Mouse (Mus musculus) heart, embryonic 16.5 days (tissue): ENCODE measurements at regions not wholly inside any gene's neighbourhood (a gene's known extent, or its start where the extent isn't known, plus 50 kb on each side); places are given as distances from the start of the nearest gene placed in this dataset.

ENCODE experiments used
- ATAC-seq: fragments of 200-750 bp; cut with Nextera tagmentation; replicated peaks from 2 replicates; pipeline ENCODE4 v1.8.0; 2017; ENCODE audit warnings: moderate number of reproducible peaks; ENCODE audit not compliant: insufficient read depth, low FRiP score; ENCODE audit errors: extremely low read depth
- H3K27ac ChIP-seq: fragments of 300-500 bp; sonication (generic); 2 replicates; pipeline ENCODE4 v1.5.1; 2014; ENCODE audit warnings: mild to moderate bottlenecking, low read length, control low read depth, moderate library complexity
- H3K27me3 ChIP-seq: fragments of 300-500 bp; sonication (generic); 2 replicates; pipeline ENCODE4 v1.6.1; 2014; ENCODE audit warnings: low read length, mixed read lengths; ENCODE audit not compliant: control insufficient read depth, insufficient read depth
- H3K36me3 ChIP-seq: fragments of 300-500 bp; sonication (generic); 2 replicates; pipeline ENCODE4 v1.6.1; 2014; ENCODE audit not compliant: control insufficient read depth, insufficient read depth
- H3K4me1 ChIP-seq: fragments of 300-500 bp; sonication (generic); 2 replicates; pipeline ENCODE4 v1.6.1; 2014; ENCODE audit warnings: low read length, mixed read lengths; ENCODE audit not compliant: control insufficient read depth, insufficient read depth
- H3K4me2 ChIP-seq: fragments of 300-500 bp; sonication (generic); 2 replicates; pipeline ENCODE4 v1.6.1; 2014; ENCODE audit warnings: low read depth, mild to moderate bottlenecking, control low read depth, low read length
- H3K4me3 ChIP-seq: fragments of 300-500 bp; sonication (generic); 2 replicates; pipeline ENCODE4 v1.5.1; 2014; ENCODE audit warnings: mild to moderate bottlenecking, control low read depth, low read length
- H3K9ac ChIP-seq: fragments of 300-500 bp; sonication (generic); 2 replicates; pipeline ENCODE4 v1.6.1; 2014; ENCODE audit warnings: low read length, control low read depth
- H3K9me3 ChIP-seq: fragments of 300-500 bp; sonication (generic); replicated peaks from 2 replicates; pipeline ENCODE4 v1.6.1; 2016; ENCODE audit warnings: low read length; ENCODE audit not compliant: control insufficient read depth
- WGBS: fragments of 180-500 bp; shearing (Covaris S2); extraction: QIAGEN DNeasy Blood & Tissue Kit; methylation state at CpG from one replicate; pipeline ENCODE4 v1.1.7; 2014; 5-methylcytosine and 5-hydroxymethylcytosine counted together

DNA sequence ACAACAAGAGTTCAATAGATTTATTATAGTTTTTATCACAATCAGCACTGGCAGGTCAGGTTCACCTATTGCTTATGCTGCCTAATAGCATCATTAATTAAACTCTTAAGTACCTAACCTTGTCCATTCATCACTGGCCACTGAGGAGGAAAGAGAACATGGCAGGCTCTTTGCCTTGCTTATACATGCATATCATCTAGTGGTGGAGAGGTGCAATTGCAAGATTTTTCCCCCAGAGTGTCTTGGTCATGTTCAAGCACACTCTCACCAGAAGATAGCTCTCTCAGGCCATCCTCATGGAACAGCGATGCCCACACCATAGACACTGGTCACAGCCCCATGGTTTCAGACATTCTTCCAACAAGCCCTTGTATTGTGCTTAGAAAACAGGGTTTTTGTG lies 2289.1 kb upstream of the Gm7489 start:
- ATAC-seq = no peak
- no peaks in the 10 kb centered on the region for H3K9me3 ChIP-seq
- H3K36me3 ChIP-seq = no peaks in the 10 kb centered on the region
- H3K4me1 ChIP-seq = no peaks in the 10 kb centered on the region; the same call in 1 of the 2 replicates
- H3K9ac ChIP-seq = no peak overlapping the region
- no peaks in the 10 kb centered on the region for H3K27me3 ChIP-seq
- H3K4me3 ChIP-seq = no peak overlapping the region
- H3K27ac ChIP-seq = no peak overlapping the region
- H3K4me2 ChIP-seq = no peak overlapping the region
- WGBS = 56% methylated on average over 1 of the region's 1 CpGs

DNA sequence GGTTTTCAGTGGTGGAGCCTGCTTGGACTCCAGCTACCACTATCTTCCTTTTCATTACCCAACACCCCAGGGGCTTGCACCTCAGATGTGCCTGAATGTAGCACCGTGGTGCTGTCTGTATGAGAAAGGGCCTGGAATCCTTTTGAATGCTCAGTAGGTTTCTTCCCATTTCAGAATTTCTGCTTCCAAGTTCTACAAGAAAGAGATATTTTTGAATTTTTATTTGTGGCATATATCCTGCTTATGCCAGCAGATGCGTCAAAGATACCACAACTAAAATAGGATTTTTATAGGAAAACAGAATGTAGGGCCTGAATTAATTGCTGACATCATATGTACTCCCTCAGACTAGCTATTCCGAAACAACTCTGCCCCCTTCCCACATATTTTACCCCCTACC lies 2286.9 kb upstream of the Gm7489 start:
- Histone ChIP-seq H3K4me3 (no peak overlapping the region), H3K4me1 (no peaks in the 10 kb centered on the region; the same call in 1 of the 2 replicates), H3K9me3 (no peaks in the 10 kb centered on the region), H3K27me3 (no peaks in the 10 kb centered on the region), H3K36me3 (no peaks in the 10 kb centered on the region), H3K4me2 (no peak overlapping the region), H3K9ac (no peak overlapping the region), H3K27ac (no peak overlapping the region)
- whole genome bisulfite sequencing = 86% methylated on average over 3 of the region's 3 CpGs
- no peak for ATAC-seq

GRCm38 (mm10) chr15:51601128-51601855 lies 2283.4 kb upstream of the Gm7489 start:
- Histone ChIP-seq H3K9ac (no peak overlapping the region), H3K27me3 (no peaks in the 10 kb centered on the region), H3K4me1 (no peaks in the 10 kb centered on the region), H3K4me2 (no peak overlapping the region), H3K27ac (no peak overlapping the region), H3K36me3 (no peaks in the 10 kb centered on the region), H3K4me3 (no peak overlapping the region), H3K9me3 (no peaks in the 10 kb centered on the region)
- no peak for ATAC-seq
- 49% methylated on average over 10 of the region's 10 CpGs for WGBS

DNA sequence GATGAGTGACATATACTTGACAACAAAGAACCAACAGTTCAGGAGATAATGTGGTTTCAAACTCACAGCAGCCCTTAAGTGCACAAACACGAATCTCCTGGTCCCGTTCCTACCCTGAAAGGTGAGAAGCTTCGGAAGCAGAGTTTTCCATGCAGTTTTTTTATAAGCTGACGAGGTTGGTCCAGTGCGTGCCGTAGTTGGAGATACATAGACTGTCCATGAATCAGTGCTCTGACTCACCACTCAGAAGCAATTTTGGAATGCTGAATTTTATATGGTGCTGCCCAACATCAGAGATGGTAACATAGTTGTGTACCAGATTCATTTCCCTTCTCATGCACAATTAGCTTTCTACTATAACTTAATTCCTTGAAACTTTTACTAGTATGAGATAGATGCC lies 2263.3 kb upstream of the Gm7489 start:
- WGBS = 75% methylated on average over 6 of the region's 6 CpGs
- no peak overlapping the region for H3K4me3 ChIP-seq
- no peak overlapping the region for H3K9ac ChIP-seq
- no peaks in the 10 kb centered on the region for H3K4me1 ChIP-seq
- no peak overlapping the region for H3K4me2 ChIP-seq
- no peaks in the 10 kb centered on the region for H3K9me3 ChIP-seq
- no peaks in the 10 kb centered on the region for H3K27me3 ChIP-seq
- no peak overlapping the region for H3K27ac ChIP-seq
- ATAC-seq = no peak
- H3K36me3 ChIP-seq = no peaks in the 10 kb centered on the region

DNA sequence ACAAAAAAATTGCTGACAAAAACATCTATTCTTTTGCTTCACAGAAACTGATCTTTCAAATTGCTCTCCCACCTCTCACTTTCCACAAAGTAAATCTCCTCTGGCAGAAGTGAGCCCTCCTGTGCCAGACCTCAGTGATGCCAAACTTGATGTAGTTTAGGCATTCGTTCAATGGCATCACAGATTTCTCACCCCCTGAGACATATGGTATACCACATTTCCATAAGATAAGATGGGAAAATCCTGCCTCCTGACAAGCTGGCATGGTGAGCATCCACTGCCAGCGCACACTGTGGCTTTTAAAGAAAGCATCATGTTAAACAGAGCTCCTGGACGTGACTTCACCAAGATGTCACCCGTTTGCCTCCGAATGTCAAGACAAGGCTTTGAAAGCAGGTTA lies 2257.2 kb upstream of the Gm7489 start:
- Histone ChIP-seq H3K4me2 (no peak overlapping the region), H3K9ac (no peak overlapping the region), H3K9me3 (no peaks in the 10 kb centered on the region), H3K4me1 (no peaks in the 10 kb centered on the region), H3K27ac (no peak overlapping the region), H3K36me3 (no peaks in the 10 kb centered on the region), H3K4me3 (no peak overlapping the region), H3K27me3 (no peaks in the 10 kb centered on the region)
- WGBS = 89% methylated on average over 5 of the region's 5 CpGs
- ATAC-seq = no peak

GRCm38 (mm10) chr15:51628518-51628917 lies 2256.2 kb upstream of the Gm7489 start:
- no peaks in the 10 kb centered on the region for H3K9me3 ChIP-seq
- no peak overlapping the region for H3K27ac ChIP-seq
- H3K9ac ChIP-seq = no peak overlapping the region
- H3K4me3 ChIP-seq = no peak overlapping the region
- no peaks in the 10 kb centered on the region for H3K27me3 ChIP-seq
- 67% methylated on average over 4 of the region's 4 CpGs for WGBS
- H3K36me3 ChIP-seq = no peaks in the 10 kb centered on the region
- no peak for ATAC-seq
- H3K4me2 ChIP-seq = no peak overlapping the region
- no peaks in the 10 kb centered on the region for H3K4me1 ChIP-seq

DNA sequence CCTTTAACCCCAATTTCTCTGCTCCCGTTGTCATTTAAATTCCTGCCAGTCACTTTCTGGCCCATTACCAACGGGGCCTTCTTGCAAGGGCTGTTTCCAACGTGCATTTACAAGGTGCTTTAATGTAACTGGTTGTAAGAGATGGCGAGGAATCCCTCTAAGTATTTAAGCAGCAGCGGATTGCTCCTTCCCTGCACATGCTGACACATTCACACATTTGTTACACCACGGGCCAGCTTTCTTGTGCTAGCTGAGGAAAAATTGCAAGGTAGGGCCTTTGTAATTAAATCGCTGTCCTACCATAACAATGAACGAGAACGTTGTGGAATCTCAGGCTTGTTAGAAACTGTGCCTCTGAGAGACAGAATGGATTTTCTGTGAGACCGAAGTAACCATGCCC lies 2252.8 kb upstream of the Gm7489 start:
- Histone ChIP-seq H3K27ac (no peak overlapping the region), H3K9me3 (no peaks in the 10 kb centered on the region), H3K36me3 (no peaks in the 10 kb centered on the region), H3K4me1 (no peaks in the 10 kb centered on the region), H3K27me3 (no peaks in the 10 kb centered on the region), H3K4me3 (no peak overlapping the region), H3K9ac (no peak overlapping the region), H3K4me2 (no peak overlapping the region)
- 79% methylated on average over 10 of the region's 10 CpGs for WGBS
- ATAC-seq = no peak

- no peak for ATAC-seq
- H3K27ac ChIP-seq = no peak overlapping the region
- WGBS = 54% methylated on average over 6 of the region's 6 CpGs
- H3K4me2 ChIP-seq = no peak overlapping the region
- no peaks in the 10 kb centered on the region for H3K27me3 ChIP-seq
- H3K9ac ChIP-seq = no peak overlapping the region
- no peaks in the 10 kb centered on the region for H3K9me3 ChIP-seq
- no peak overlapping the region for H3K4me3 ChIP-seq
- no peaks in the 10 kb centered on the region for H3K4me1 ChIP-seq
- H3K36me3 ChIP-seq = no peaks in the 10 kb centered on the region
Observed at GRCm38 (mm10) chr15:51633068-51633467, 2251.6 kb upstream of the Gm7489 start.

DNA sequence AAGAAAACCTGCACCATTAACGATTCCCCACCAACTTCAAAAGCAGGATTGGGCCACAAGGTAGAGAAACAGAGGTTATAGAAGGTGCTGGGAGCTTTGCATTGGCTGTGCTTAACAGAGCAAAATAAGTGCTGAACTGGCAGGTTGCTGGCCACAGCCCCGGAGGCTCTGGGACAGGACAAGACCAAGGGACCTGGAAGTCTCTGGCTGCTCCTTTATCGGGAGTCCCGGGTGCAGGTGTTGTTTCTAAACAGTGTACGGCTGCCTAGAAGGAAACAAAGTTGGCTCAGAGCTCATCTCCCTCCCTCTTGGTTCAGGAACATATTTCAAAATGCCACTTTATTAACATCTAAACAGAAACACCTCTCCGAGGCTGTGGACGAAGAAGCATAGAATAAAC lies 2250.0 kb upstream of the Gm7489 start:
- Histone ChIP-seq H3K9ac (no peak overlapping the region), H3K4me2 (no peak overlapping the region), H3K27ac (no peak overlapping the region), H3K9me3 (no peaks in the 10 kb centered on the region), H3K27me3 (no peaks in the 10 kb centered on the region), H3K4me3 (no peak overlapping the region), H3K4me1 (no peaks in the 10 kb centered on the region), H3K36me3 (no peaks in the 10 kb centered on the region)
- 64% methylated on average over 7 of the region's 7 CpGs for WGBS
- no peak for ATAC-seq
